Mouse (Mus musculus): ENCODE measurements at regions not wholly inside any gene's neighbourhood (a gene's known extent, or its start where the extent isn't known, plus 50 kb on each side); places are given as distances from the start of the nearest gene placed in this dataset.

DNA sequence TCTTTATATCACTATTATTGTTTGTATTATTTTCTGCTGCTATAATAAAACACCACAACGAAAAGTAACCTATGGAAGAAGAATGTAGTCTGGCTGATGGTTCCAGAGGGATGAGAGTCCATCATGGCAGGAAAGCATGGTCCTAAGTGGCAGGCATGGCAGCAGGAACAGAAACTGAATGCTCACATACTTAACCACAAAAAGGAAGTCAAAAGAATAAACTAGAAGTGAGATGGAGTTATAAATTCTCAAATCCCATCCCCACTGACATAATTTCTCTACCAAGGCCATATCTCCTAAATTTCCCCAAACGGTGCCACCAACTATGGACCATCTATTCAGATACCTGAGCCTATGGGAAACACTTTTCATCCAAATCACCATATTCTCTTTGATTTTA, 408.7 kb upstream of the Cnksr2 start:
- no peak for DNase-seq

DNA sequence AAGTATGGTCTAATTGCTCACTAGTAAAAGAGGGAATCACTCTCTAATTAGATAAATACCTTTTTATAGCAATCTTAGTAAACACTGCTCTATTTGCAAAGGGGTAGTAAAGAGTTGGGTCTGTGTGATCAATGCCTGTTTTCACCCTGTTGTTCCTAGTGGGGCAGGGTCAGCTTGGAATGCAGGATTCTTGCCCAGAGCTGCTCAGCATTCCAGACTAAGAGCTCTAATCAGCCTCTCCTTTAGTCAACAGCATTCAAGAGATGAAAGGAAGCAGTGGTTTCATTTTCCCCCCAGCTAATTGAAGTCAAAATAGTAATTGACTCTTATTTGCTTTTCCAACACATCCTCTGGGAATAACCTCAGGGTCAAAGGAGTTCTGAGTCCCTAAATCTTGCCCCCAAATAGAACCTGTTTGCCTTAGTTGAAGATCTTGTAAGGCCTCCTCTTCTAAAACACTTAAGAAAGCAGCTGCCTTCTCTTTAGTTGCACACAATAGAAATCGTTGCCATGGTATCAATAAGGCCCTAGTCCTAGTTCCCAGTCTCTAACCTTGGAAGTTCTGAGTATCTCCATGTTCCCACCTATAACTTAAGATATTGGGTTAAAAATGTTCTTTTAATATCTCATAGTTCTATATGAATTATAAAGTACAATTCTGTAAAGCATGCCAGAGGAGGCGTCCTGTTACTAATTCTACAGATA, 380.6 kb upstream of the Cnksr2 start:
- DNase-seq: no peak

GRCm38 (mm10) chrX:158394184-158394894, 351.2 kb upstream of the Cnksr2 start:
- DNase-seq: peak; percentile 2

GRCm38 (mm10) chrX:158375791-158376190, 332.7 kb upstream of the Cnksr2 start:
- no peak for DNase-seq

- DNase-seq: no peak
Observed at GRCm38 (mm10) chrX:158373219-158373618, 330.1 kb upstream of the Cnksr2 start.
